Mouse (Mus musculus) gastrocnemius, adult 18-20 months (tissue): ENCODE results near the gene Bpifa2. TPM values are rescaled to one million over a fixed set of nuclear protein-coding genes. Genes with fewer than 3 reads are reported as not detected.
"Not testable (repeated sequence)": the region's sequence is repeated elsewhere in the genome, so short reads cannot be mapped to it uniquely, and the experiment has no call there.

Experiments
- DNase-seq: peaks from one replicate; pipeline ENCODE4 v3.0.0; 2021; ENCODE audit warnings: low spot score
- long read RNA-seq, 2 experiments: library from polyadenylated mRNA; stranded (forward); transcript quantifications; one replicate each; pipeline ENCODE4 v2.0.0; 2021
- total RNA-seq, 2 experiments: library from RNA; stranded (reverse); gene quantifications; 2 replicates each; pipeline ENCODE4 v1.2.3; 2021

Bpifa2 gene
- total RNA-seq = not detected
- long read RNA-seq, experiment 1 = 0 reads
- long read RNA-seq, experiment 2 = 0 reads

- DNase-seq = no peak
Observed at GRCm38 (mm10) chr2:154007965-154008364, at the start of gene Bpifa2. Gene Bpifa2, plus strand, starts transcription at chr2:154008265.

DNA sequence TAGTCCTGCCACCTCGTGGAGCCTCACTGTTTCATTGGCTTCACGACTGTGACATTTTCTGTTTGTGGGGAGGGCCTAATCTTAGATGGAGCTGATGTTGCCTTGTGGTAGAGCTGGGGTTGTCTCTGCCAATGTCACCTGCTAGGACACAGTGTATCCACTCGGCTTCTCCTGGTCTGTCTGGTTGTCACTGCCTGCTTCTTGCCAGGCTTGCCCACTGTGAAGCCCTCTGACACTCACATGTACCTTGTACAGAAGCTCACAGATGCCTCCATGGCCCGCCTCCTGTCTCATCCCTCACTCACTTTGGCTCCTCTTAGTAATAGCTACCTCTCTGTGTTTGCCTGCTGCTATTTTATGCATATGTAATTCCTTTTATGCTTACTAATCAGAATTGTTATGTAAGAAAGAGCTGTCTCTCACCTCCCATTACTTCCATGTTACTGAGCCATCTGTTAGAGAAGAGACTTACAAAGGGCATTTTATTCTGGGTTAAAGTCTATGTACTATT is 45.2 kb upstream of the Bpifa2 start:
- DNase-seq = no peak

DNA sequence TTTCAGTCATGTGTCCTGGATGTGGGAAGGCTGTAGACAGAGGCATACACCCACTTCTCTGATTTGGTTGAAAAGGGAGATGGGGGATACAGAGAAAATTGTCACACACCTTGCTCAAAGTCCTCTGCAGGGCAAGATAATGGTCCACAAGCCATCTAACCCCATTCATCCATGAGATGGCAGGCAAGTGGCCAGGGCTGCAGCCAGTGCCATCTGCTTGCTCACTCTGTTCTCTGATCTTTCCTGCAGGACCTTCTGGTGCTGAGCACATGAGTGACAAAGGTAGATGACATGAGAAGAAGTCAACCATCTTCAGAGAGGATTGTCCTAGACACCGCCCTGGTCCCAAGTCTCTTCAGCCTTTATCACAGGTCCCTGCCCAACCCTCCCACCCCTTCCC is 44.7 kb upstream of the Bpifa2 start:
- no peak for DNase-seq

DNA sequence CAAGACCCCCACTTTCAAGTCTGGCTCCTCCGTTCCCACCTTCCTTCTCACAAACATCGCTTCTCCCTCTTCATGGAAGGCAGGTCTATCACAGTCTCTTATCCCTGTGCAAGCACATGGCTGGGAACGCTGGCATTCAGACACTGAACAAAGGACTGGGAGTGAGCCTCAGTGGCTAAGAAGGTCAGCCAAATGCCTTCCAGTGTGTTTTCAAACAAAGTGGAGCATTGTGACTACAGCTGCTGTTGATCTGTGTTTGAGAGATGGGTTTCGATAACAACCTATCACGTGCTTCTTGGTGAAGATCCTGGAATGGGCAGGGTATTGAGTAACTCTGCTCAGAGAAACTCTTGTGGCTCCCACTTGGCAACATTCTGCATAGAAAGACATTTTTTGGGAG is 37.8 kb upstream of the Bpifa2 start:
- no peak for DNase-seq

DNA sequence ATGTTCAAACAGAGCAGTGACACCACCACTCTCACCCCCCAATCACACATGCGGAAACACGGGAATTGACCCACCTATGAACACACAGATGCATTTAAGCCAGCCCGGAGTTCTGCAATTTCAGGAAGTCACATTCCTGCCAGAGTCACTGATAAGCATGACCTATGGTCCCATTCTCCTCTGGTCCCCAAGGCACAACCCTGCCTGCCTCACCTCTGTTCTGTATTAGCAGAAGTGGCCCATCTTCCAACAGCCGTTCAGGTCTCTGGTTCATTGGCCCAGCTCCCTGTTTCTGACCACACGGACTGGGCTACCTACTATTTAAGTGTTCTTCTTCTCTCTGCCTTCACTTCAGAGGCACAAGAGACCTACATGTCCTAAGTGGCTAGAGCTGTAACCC is 33.5 kb upstream of the Bpifa2 start, which contains the start of gene Bpifa6:
Bpifa6 (plus strand) TSS at position 364 of the 400 bp plus-strand sequence.
- DNase-seq = no peak

DNA sequence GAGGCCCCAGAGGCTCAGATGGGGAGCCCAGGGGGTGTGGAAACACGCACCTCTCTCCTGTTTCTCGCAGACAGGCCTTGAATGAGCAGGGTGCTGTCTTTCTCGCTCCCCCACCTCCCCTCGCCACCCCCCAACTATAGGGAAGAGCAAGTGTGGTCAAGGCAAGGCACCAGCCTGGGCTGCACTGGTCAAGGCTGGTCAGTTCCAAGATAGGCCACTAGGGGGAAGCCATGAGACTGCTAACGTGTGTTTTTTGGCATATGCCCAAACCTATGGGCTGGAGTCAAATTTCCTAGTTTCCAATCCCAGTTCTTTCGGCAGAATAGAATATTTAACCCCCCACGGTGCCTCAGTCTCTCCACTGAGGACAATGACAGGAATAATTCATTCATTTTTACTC is 12.3 kb upstream of the Bpifa2 start:
- DNase-seq = peak; percentile 71

GRCm38 (mm10) chr2:154000501-154000900 is 7.6 kb upstream of the Bpifa2 start:
- no peak for DNase-seq

GRCm38 (mm10) chr2:154001056-154001455 is 7.0 kb upstream of the Bpifa2 start:
- no peak for DNase-seq

- no peak for DNase-seq
Observed at GRCm38 (mm10) chr2:154004456-154004855, 3.6 kb upstream of the Bpifa2 start.

- no peak for DNase-seq
Observed at GRCm38 (mm10) chr2:154005094-154005493, 3.0 kb upstream of the Bpifa2 start.

DNA sequence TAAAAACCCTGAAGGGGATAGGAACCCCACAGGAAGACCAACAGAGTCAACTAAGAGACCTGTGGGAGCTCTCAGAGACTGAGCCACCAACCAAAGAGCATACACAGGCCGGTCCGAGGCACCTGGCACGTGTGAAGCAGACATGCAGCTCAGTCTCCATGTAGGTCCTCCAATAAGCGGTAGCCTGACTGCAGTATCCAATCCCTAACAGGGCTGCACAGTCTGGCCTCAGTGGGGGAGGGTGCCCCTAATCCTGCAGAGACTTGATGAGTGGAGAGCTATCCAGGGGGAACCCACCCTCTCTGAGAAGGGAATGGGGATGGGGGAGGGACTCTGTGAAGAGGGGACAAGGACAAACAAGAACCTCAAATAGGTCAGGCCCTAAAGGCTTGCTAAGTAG is 2.3 kb upstream of the Bpifa2 start:
- DNase-seq = no peak

DNA sequence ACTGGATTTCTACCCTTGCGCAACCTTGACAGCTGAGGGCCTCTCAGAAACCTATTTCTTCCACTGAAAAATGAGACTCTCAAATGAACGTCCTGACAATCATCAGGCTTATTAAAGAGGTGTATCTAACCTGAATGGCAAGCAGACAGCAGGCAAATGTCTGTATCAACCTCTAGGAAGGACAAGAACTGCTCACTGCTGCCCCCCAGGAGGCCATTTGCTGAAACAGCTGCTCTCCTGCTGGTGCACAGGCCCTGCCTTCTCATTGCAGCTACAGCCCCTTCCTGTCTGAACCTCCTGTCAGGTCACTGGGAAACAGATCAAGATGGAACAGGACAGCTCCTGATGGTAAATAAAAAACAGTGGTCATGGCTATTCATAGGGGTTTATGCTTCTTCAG is 1.7 kb upstream of the Bpifa2 start:
- no peak for DNase-seq

DNA sequence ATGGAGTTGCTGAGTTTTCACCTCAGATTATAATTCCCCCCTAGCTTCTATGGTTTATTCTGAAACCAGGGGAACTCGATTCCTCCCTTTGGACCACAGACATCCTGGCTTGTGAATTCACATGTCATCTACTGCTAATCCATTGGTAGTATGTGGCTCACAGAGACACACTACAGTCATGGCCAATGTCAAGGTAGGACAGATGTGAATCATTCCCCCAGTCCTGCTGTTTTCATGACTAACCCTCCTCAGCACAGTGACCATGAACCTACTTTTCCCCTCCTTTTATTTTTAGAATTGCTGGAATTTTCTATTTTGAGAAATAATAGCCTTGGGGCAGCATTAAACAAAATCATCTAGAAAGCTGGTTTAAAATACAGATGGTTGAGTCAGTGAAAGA is 684 bp upstream of the Bpifa2 start:
- no peak for DNase-seq

GRCm38 (mm10) chr2:154017990-154018389 is 9.9 kb downstream of the Bpifa2 start:
- DNase-seq = no peak

DNA sequence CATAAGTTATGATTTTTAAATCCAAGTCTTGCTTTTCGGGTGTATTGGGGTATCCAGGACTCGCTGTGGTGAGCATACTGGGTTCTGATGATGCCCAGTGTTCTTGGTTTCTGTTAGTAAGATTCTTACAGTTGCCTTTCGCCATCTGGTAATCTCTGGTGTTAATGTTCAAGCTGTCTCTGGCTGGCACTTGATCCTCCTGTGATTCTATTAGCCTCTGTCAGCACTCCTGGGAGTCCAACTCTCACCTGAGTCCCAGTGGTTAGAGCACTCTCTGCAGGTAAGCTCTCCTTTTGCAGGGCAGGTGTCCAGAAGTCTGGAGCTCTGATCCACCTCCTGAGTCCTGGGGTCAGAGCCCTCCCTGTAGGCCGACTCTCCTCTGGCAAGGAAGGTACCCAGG is 16.6 kb downstream of the Bpifa2 start:
- not testable (repeated sequence) for DNase-seq

DNA sequence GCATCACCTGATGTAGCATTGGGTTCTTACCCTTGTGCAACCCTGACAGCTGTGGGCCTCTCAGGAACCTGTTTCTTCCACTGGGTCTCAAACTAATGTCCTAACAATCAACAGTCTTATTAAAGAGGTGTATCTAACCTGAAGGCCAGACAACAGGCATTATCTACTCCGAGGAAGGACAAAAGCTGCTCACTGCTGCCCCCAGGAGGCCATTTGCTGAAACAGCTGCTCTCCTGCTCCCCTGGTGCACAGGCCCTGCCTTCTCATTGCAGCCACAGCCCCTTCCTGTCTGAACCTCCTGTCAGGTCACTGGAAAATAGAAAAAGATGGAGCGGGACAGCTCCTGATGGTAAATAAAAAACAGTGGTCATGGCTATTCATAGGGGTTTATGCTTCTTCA is 30.9 kb downstream of the Bpifa2 start:
- DNase-seq = no peak

DNA sequence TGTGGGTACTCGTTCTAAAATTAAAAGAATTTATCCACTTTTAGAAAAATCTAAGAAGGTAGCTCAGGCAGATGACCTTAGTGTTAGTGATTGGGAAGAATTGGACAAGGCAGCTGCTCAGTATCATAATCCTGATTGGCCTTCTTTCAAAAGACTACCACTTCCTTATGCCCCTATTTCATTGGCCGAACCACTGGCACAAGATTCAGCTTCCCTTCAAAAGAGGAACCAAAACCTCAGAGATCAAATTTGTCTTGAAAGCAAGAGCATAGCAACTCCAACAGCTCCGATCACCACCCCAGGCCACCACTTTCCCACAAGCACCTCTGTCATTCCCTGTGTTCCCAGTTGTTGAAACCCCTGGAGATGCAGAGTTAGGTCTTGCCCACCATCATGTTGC is 36.7 kb downstream of the Bpifa2 start:
- no peak for DNase-seq

GRCm38 (mm10) chr2:154058690-154059089 is 50.6 kb downstream of the Bpifa2 start:
- no peak for DNase-seq

Other genes starting within 250 kb of the Bpifa2 start
- gene Efcab8, start 228.3 kb upstream of the Bpifa2 start, total RNA-seq = not detected
- gene Sun5, start 137.2 kb upstream of the Bpifa2 start, total RNA-seq = not detected
- gene Bpifb2, start 133.2 kb upstream of the Bpifa2 start, total RNA-seq = not detected
- gene Bpifb6, start 107.9 kb upstream of the Bpifa2 start, total RNA-seq = not detected
- gene Bpifb3, start 90.0 kb upstream of the Bpifa2 start, total RNA-seq = not detected
- gene Bpifb4, start 70.1 kb upstream of the Bpifa2 start, total RNA-seq = not detected
- not detected for gene Bpifa6, start 33.3 kb upstream of the Bpifa2 start, total RNA-seq
- gene Bpifa3, start 122.1 kb downstream of the Bpifa2 start, total RNA-seq = not detected
- not detected for gene Bpifa1, start 134.6 kb downstream of the Bpifa2 start, total RNA-seq
- gene Bpifa5, start 154.3 kb downstream of the Bpifa2 start, total RNA-seq = not detected
- gene Bpifb1, start 182.6 kb downstream of the Bpifa2 start, total RNA-seq = not detected
- gene Bpifb5, start 215.5 kb downstream of the Bpifa2 start, total RNA-seq = not detected
- not detected for gene Bpifb9a, start 249.6 kb downstream of the Bpifa2 start, total RNA-seq